Mouse (Mus musculus): ENCODE results near the gene Cers3. TPM values are rescaled to one million over a fixed set of nuclear protein-coding genes. Genes with fewer than 3 reads are reported as not detected.

Gene Cers3
- total and polyA plus RNA-seq, 3 experiments: 0.04 TPM; not detected in 2

DNA sequence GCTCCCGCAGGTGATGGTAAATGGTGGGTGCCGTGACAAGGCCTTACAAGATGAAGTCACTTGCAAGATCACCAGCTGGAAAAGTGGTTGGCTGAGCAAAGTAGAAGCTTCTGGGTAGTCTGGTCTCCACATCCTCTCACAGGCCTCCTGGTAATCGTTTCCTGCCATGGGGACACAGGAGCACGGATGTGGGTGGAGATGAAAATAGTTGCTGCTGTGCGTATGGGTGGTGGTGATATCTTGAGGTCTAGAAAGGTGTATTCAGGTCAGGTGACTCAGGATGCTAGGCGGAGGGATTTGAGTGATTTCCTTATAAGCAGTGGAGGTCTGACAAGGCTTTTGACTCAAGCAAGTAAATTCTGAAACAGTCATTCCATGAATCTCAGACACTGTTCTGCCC is 18.4 kb upstream of the Cers3 start:
- no peaks in the 10 kb centered on the region for H3K79me2 ChIP-seq (ENCODE audit: control insufficient read depth, insufficient read depth, low read length, poor library complexity)
- no peaks in the 10 kb centered on the region for H3K9me3 ChIP-seq (replicated peaks; ENCODE audit: insufficient read depth, low read length)
- H3K4me1 ChIP-seq (ENCODE audit: control insufficient read depth in 1 of 2, insufficient read depth in 2 of 2, low read length in 2 of 2): no peaks in the 10 kb centered on the region
- DNase-seq (ENCODE audit: low read depth, low spot score): no peak
- H3K27me3 ChIP-seq (ENCODE audit: control insufficient read depth in 1 of 2, insufficient read depth in 2 of 2, low read length in 2 of 2): no peaks in the 10 kb centered on the region
- peaks cover 0 to 1% of the 10 kb centered on the region in 2 experiments; a peak in 1 of 4 replicates for H3K36me3 ChIP-seq (ENCODE audit: control insufficient read depth in 1 of 2, insufficient read depth in 2 of 2, low read length in 2 of 2)
- no peak overlapping the region for H3K9ac ChIP-seq (ENCODE audit: control insufficient read depth, low read depth, low read length, poor library complexity, severe bottlenecking)
- H3K27ac ChIP-seq (ENCODE audit: control insufficient read depth, low read depth, low read length): no peak overlapping the region
- no peak for TF ChIP-seq ZC3H11A (IDR thresholded peaks at IDR 0.05; ENCODE audit: low read depth, low read length)
- TF ChIP-seq ZNF384 (IDR thresholded peaks at IDR 0.05; ENCODE audit: low read depth, low read length): no peak
- TF ChIP-seq RAD21 (IDR thresholded peaks at IDR 0.05; ENCODE audit: low read depth, low read length): no peak
- no peak for TF ChIP-seq ELF1 (IDR thresholded peaks at IDR 0.05; ENCODE audit: low read depth, low read length)
- TF ChIP-seq GABPA (IDR thresholded peaks at IDR 0.05; ENCODE audit: low read depth, low read length): no peak
- no peak for TF ChIP-seq CTCF (IDR thresholded peaks at IDR 0.05 in 2 of 3, conservative IDR thresholded peaks at IDR 0.05 in 1 of 3; ENCODE audit: control insufficient read depth in 1 of 3, insufficient read depth in 1 of 3, low read depth in 2 of 3, low read length in 3 of 3, poor library complexity in 1 of 3, severe bottlenecking in 1 of 3)
- TF ChIP-seq ZMIZ1 (IDR thresholded peaks at IDR 0.05; ENCODE audit: low read depth, low read length): no peak
- H3K4me3 ChIP-seq (ENCODE audit: control insufficient read depth in 1 of 2, insufficient read depth in 1 of 2, low read depth in 2 of 2, low read length in 2 of 2): no peak overlapping the region

DNA sequence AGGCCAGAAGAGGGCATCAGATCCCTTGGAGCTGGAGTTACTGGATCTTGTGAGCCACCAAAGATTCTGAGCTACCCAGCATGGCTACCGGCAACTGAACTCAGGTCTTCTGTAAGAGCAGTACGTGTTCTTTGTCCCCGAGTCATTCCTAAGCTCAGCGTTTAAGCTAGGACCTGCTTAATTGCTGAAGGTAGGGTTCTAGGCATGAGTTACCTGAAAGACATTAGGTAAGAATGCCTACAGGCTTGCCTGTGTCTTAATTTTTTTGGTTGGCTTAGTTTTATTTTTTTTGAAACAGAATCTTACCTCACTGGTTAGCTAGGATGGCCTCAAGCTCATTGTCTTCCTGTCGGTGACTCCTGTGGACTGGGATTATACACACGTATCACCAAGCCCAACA is 15.2 kb upstream of the Cers3 start:
- Histone ChIP-seq H3K36me3 (ENCODE audit: control insufficient read depth in 1 of 2, insufficient read depth in 2 of 2, low read length in 2 of 2) (no peaks in the 10 kb centered on the region), H3K27me3 (ENCODE audit: control insufficient read depth in 1 of 2, insufficient read depth in 2 of 2, low read length in 2 of 2) (no peaks in the 10 kb centered on the region), H3K9ac (ENCODE audit: control insufficient read depth, low read depth, low read length, poor library complexity, severe bottlenecking) (no peak overlapping the region), H3K27ac (ENCODE audit: control insufficient read depth, low read depth, low read length) (no peak overlapping the region), H3K79me2 (ENCODE audit: control insufficient read depth, insufficient read depth, low read length, poor library complexity) (no peaks in the 10 kb centered on the region), H3K9me3 (replicated peaks; ENCODE audit: insufficient read depth, low read length) (no peaks in the 10 kb centered on the region), H3K4me1 (ENCODE audit: control insufficient read depth in 1 of 2, insufficient read depth in 2 of 2, low read length in 2 of 2) (no peaks in the 10 kb centered on the region), H3K4me3 (ENCODE audit: control insufficient read depth in 1 of 2, insufficient read depth in 1 of 2, low read depth in 2 of 2, low read length in 2 of 2) (no peak overlapping the region)
- TF ChIP-seq JUND (IDR thresholded peaks at IDR 0.05; ENCODE audit: low read depth, low read length) (no peak), GATA1 (IDR thresholded peaks at IDR 0.05; ENCODE audit: low read depth, low read length) (no peak), HCFC1 (IDR thresholded peaks at IDR 0.05; ENCODE audit: low read depth, low read length) (no peak), POLR2A (IDR thresholded peaks at IDR 0.05; ENCODE audit: control insufficient read depth in 1 of 2, insufficient read depth in 1 of 2, low read depth in 1 of 2, low read length in 2 of 2, poor library complexity in 1 of 2) (no peak), RAD21 (IDR thresholded peaks at IDR 0.05; ENCODE audit: low read depth, low read length) (no peak), ZC3H11A (IDR thresholded peaks at IDR 0.05; ENCODE audit: low read depth, low read length) (no peak), CHD1 (IDR thresholded peaks at IDR 0.05; ENCODE audit: low read depth, low read length) (no peak)
- DNase-seq (ENCODE audit: low read depth, low spot score): no peak

- H3K27ac ChIP-seq (ENCODE audit: control insufficient read depth, low read depth, low read length): no peak overlapping the region
- no peaks in the 10 kb centered on the region for H3K36me3 ChIP-seq (ENCODE audit: control insufficient read depth in 1 of 2, insufficient read depth in 2 of 2, low read length in 2 of 2)
- no peak overlapping the region for H3K9ac ChIP-seq (ENCODE audit: control insufficient read depth, low read depth, low read length, poor library complexity, severe bottlenecking)
- H3K4me3 ChIP-seq (ENCODE audit: control insufficient read depth in 1 of 2, insufficient read depth in 1 of 2, low read depth in 2 of 2, low read length in 2 of 2): no peak overlapping the region
- no peak for DNase-seq (ENCODE audit: low read depth, low spot score)
- H3K27me3 ChIP-seq (ENCODE audit: control insufficient read depth in 1 of 2, insufficient read depth in 2 of 2, low read length in 2 of 2): no peaks in the 10 kb centered on the region
- H3K79me2 ChIP-seq (ENCODE audit: control insufficient read depth, insufficient read depth, low read length, poor library complexity): no peaks in the 10 kb centered on the region
- no peaks in the 10 kb centered on the region for H3K9me3 ChIP-seq (replicated peaks; ENCODE audit: insufficient read depth, low read length)
- no peaks in the 10 kb centered on the region for H3K4me1 ChIP-seq (ENCODE audit: control insufficient read depth in 1 of 2, insufficient read depth in 2 of 2, low read length in 2 of 2)
- TF ChIP-seq POLR2A (IDR thresholded peaks at IDR 0.05; ENCODE audit: control insufficient read depth in 1 of 2, insufficient read depth in 1 of 2, low read depth in 1 of 2, low read length in 2 of 2, poor library complexity in 1 of 2) (no peak), MAZ (IDR thresholded peaks at IDR 0.05; ENCODE audit: low read depth, low read length) (no peak), RCOR1 (IDR thresholded peaks at IDR 0.05; ENCODE audit: low read depth, low read length) (no peak), RAD21 (IDR thresholded peaks at IDR 0.05; ENCODE audit: low read depth, low read length) (no peak), EP300 (IDR thresholded peaks at IDR 0.05; ENCODE audit: low read depth in 1 of 2, low read length in 2 of 2) (no peak), GABPA (IDR thresholded peaks at IDR 0.05; ENCODE audit: low read depth, low read length) (no peak), ZC3H11A (IDR thresholded peaks at IDR 0.05; ENCODE audit: low read depth, low read length) (no peak), ELF1 (IDR thresholded peaks at IDR 0.05; ENCODE audit: low read depth, low read length) (no peak), MXI1 (IDR thresholded peaks at IDR 0.05; ENCODE audit: low read depth, low read length) (no peak), SMC3 (IDR thresholded peaks at IDR 0.05; ENCODE audit: low read depth, low read length) (no peak), SIN3A (IDR thresholded peaks at IDR 0.05; ENCODE audit: low read length) (no peak), MEF2A (IDR thresholded peaks at IDR 0.05; ENCODE audit: extremely low read depth, insufficient replicate concordance, low read depth, low read length, poor library complexity, severe bottlenecking) (no peak), KAT2A (conservative IDR thresholded peaks at IDR 0.05; ENCODE audit: low read depth, low read length) (no peak), UBTF (IDR thresholded peaks at IDR 0.05; ENCODE audit: borderline replicate concordance, insufficient read depth, low read depth, low read length) (no peak), HCFC1 (IDR thresholded peaks at IDR 0.05; ENCODE audit: low read depth, low read length) (no peak), JUND (IDR thresholded peaks at IDR 0.05; ENCODE audit: low read depth, low read length) (no peak), USF2 (IDR thresholded peaks at IDR 0.05; ENCODE audit: borderline replicate concordance in 1 of 2, insufficient read depth in 1 of 2, low read depth in 1 of 2, low read length in 2 of 2) (no peak), GATA1 (IDR thresholded peaks at IDR 0.05; ENCODE audit: low read depth, low read length) (no peak), POLR2AphosphoS2 (IDR thresholded peaks at IDR 0.05; ENCODE audit: low read length) (no peak), ZKSCAN1 (IDR thresholded peaks at IDR 0.05; ENCODE audit: low read depth, low read length) (no peak)
Observed at GRCm38 (mm10) chr7:66729232-66729631, 14.1 kb upstream of the Cers3 start.

All from MEL (cell line).